Mouse (Mus musculus) embryonic facial prominence, embryonic 13.5 days (tissue): ENCODE measurements around the gene Ccn2. TPM values are rescaled to one million over a fixed set of nuclear protein-coding genes. Genes with fewer than 3 reads are reported as not detected.

Source experiments
- polyA plus RNA-seq: library from polyadenylated mRNA; unstranded; fragments of >200 nt; fragmentation: Nextera tagmentation; extraction: Ambion mirVana; gene quantifications from 2 replicates; pipeline ENCODE4 v1.2.1, GENCODE M21; 2015

Gene Ccn2
- polyA plus RNA-seq, 1 experiment from 2014 or later: 25.3 TPM

Other genes with a start within 250 kb of the Ccn2 start
- 3.2 and 5.1 TPM in 2 replicates for gene Enpp1, start 116.7 kb downstream of the Ccn2 start, polyA plus RNA-seq
- 6.2 and 6.4 TPM in 2 replicates for gene Enpp3, start 247.4 kb downstream of the Ccn2 start, polyA plus RNA-seq